Mouse (Mus musculus): ENCODE data around the gene 2410131K14Rik. TPM values are rescaled to one million over a fixed set of nuclear protein-coding genes. Genes with fewer than 3 reads are reported as not detected.

Gene 2410131K14Rik
- total RNA-seq, 2 experiments from 2014 or later, result 13.7 to 14.0 TPM

GRCm38 (mm10) chr5:118260642-118261041 lies 15.6 kb downstream of the 2410131K14Rik start:
- no peak for DNase-seq (ENCODE audit: low spot score in 2 of 2)

GRCm38 (mm10) chr5:118261181-118261580 lies 16.2 kb downstream of the 2410131K14Rik start:
- DNase-seq (ENCODE audit: low spot score in 2 of 2), result no peak

DNA sequence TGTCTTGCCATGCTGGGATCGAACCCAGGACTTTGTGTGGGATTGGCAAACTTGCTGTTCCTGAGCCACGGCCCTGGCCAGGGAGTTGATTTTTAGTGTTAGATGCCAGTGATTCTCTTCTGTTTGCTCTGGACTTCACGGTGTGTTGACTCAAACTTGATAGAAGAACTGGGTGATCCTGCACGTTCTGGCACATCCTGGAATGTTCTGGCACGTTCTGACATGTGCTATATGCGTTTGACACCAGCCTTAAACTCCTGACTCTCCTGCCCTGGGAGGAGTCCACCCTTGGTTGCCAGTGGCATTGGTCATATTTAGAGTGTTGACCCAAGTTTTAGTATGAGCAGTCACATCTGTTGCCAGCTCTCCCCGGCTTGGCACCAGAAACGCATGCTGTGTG lies 17.4 kb downstream of the 2410131K14Rik start:
- no peak for DNase-seq (ENCODE audit: low spot score in 2 of 2)

- no peak for DNase-seq (ENCODE audit: low spot score in 2 of 2)
These were observed 19.3 kb downstream of the 2410131K14Rik start for GRCm38 (mm10) chr5:118264279-118264678.

DNA sequence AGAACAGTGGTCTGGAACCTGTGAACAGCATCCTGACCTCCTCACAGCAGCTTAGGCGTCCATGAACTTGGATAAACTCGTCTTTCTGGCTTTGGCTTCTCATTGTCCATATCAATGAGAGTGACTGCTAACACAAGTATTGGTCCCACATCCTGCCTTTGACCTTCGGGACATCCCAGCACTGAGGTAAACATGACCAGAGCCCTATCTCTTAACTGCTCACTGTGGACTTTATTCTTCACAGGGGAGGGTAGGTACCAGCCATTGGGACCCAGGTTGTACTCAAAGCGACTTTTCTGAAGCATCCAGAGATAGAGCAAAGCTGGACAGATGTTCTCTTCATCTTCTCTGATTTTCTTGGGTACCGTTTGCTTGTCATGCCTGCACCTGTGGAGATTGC lies 20.3 kb downstream of the 2410131K14Rik start:
- DNase-seq (ENCODE audit: low spot score in 2 of 2), result no peak

DNA sequence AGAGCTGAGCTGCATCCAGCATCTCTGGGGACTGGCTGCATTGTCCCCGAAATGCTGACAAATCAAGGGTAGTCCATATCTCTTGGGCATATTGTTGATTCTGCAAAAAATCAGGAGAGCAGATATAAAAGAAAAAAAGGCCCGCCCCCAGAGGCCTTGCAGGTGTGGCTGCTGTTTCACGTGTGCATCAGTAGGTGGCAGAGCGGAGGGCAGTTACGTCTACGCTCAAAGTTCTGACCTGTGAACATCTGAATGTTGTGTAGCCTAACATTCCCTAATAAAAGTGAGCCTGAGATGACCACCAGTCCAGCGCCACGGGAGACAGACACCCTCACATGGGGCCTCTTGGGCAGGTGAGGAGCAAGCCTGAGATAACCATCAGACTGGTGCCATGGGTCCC lies 21.3 kb downstream of the 2410131K14Rik start:
- no peak for DNase-seq (ENCODE audit: low spot score in 2 of 2)

GRCm38 (mm10) chr5:118268987-118269386 lies 24.0 kb downstream of the 2410131K14Rik start:
- peak; percentile 91 to 94 for DNase-seq (ENCODE audit: low spot score in 2 of 2)

DNA sequence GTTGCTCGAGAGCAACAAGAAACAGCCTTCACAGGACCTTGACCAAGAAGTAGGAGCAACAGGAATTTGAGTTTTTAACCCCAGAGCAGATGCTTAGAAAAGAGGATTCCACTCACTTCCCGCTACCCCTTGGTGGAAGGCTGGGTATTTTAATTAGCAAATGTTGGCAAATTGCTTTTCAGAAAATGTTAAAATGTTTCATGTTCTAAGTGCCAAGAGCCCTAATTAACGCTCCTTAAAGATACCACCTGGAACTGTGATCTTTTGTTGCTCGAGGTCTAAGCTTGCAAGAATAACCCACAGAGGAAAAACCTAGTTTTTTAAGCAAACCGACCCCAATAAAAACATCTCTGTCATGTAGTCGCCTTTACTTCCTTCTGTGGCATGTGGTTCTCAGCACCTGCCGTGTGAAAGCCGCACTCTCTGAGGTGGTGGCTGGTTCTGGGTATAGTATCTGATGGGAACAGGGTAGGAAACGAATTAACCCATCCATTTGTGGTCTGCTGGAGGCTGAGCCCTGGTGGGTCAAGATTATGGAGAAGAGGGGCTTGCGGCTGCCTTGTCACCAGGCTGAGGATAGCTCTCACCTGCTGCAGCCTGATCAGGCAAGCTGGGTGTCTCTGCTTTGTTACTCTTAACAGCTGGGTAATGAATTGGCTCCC lies 26.6 kb downstream of the 2410131K14Rik start:
- no peak for DNase-seq (ENCODE audit: low spot score in 2 of 2)

- no peak for DNase-seq (ENCODE audit: low spot score in 2 of 2)
These were observed 28.4 kb downstream of the 2410131K14Rik start for GRCm38 (mm10) chr5:118273446-118273845.

DNA sequence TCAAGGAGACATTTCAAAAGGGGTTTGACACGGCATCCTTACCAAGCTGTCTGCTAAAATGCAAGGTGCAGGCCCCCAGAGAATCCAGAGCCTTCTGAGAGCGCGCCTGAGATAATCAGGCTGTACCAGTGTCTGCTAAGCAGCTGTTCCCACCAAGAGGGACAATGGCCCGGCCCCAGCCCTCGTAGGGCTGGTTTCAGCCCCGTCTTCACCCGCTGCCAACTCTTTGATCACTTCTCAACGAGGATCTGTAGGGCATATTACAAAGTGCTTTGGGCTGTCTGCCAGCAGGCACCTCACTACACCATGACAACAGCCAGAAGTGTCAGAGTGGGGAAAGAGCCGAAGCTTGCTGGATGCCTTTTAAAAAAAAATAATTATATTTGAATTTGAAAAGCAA lies 29.5 kb downstream of the 2410131K14Rik start:
- DNase-seq (ENCODE audit: low spot score in 2 of 2), result no peak

GRCm38 (mm10) chr5:118276281-118276680 lies 31.3 kb downstream of the 2410131K14Rik start:
- peak; percentile 54 to 68 for DNase-seq (ENCODE audit: low spot score in 2 of 2)

DNA sequence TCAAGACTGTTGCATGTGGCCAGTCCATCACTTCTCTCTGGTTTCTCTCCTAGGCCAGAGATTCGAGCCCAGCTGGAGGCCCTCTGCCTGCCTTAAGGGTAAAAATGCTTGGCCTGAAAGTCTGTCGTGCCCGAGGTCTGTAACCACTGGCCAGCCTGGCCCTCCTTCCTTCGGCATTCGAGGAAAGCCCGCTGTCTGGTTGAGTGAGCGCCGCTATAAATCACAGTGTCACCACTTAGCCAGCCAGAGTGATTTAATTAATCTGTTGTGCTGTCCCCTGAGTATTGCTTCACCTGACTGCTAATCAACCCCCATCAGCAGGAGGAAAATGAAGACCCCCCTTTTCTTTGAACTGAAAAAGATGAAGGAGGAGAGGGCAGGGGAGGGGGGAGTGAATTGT lies 31.7 kb downstream of the 2410131K14Rik start:
- DNase-seq (ENCODE audit: low spot score in 2 of 2), result no peak

- DNase-seq (ENCODE audit: low spot score in 2 of 2), result no peak
These were observed 32.9 kb downstream of the 2410131K14Rik start for GRCm38 (mm10) chr5:118277741-118278495.

DNA sequence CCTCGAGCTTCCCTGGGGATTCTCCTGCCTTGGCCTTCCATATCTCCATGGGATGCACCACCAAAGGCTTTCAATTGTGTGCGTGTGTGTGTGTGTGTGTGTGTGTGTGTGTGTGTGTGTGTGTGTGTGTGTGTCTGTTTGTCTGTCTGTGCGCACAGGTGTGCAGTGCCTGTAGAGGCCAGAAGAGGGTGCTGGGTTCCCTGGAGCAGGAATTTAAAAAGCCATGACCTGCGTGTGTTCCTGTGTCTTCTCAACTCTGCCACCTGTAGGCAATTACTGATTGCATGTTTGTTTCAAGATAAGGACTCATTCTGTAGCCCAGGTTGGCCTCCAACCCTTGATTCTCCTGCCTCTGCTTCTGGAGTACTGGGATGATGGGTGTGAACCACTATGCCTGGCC lies 46.4 kb downstream of the 2410131K14Rik start:
- DNase-seq (ENCODE audit: low spot score in 2 of 2), result no peak

DNA sequence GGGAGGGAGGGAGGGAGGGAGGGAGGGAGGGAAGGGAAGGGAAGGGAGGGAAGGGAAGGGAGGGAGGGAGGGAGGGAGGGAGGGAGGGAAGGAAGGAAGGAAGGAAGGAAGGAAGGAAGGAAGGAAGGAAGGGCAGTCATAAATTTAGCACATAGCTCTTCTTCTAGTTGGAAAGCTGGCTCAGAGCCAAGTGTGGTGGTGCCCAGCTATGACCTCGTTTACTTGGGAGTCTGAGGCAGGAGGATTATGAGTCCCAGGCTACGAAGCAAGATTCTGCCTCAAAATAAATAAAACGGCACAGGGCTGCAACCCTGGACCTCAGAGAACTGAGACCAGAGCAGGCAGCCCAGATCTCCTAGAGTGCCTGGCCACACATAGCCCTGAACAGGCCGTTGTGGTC lies 47.4 kb downstream of the 2410131K14Rik start:
- no peak for DNase-seq (ENCODE audit: low spot score in 2 of 2)

- DNase-seq (ENCODE audit: low spot score in 2 of 2), result peak; percentile 78 to 85
These were observed 49.2 kb downstream of the 2410131K14Rik start for GRCm38 (mm10) chr5:118294086-118294864.

DNA sequence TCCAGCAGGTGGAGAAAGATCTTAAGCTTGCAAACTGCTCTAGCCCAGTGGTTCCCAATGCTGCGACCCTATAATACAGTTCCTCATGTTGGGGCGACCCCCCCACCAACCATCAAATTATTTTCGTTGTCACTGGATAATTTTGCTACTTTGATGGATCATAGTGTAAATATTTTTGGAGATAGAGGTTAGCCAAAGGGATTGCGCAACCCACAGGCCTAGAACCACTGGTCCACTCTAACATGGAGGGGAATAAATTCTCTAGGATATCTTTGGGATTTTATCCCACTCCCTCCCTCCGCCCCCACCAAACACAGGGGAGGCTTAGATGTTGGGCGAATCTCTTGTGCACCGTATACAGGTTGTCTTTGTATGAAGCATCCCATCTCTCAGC lies 49.8 kb downstream of the 2410131K14Rik start:
- no peak for DNase-seq (ENCODE audit: low spot score in 2 of 2)

- peak in 1 of 2 experiments; percentile 24 for DNase-seq (ENCODE audit: low spot score in 2 of 2)
These were observed 52.3 kb downstream of the 2410131K14Rik start for GRCm38 (mm10) chr5:118297338-118297746.

DNA sequence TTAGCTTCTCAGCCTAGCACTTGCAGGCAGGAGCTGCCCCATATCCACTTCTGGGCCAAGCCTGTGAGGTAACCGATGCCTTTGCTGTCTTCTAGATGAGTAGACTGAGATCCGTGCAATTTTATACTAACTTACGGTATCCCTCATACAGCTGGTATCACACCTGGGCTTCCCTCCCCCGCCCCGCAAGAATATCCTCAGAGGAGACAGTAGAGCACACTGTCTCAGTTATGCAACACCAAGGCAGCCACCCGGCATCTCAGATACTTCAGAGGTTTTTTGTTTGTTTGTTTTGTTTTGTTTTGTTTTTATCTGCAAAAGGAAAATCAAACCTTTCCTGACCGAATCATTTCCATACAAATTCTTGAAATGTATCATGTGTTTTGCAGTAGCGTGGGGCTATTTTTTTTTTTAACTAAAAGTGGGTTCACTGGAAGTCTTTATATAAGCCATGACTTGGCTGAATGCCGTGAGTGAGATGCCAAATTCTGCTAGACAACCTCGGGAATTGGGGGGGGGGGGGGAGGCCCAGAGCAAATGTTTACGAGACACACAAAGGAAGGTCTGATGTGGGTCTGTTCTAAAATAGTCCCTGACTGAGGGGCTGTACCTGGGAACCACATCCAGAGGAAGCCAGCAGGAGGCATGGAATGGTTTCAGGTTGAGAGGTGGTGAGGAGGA lies 54.8 kb downstream of the 2410131K14Rik start:
- DNase-seq (ENCODE audit: low spot score in 2 of 2), result no peak

DNA sequence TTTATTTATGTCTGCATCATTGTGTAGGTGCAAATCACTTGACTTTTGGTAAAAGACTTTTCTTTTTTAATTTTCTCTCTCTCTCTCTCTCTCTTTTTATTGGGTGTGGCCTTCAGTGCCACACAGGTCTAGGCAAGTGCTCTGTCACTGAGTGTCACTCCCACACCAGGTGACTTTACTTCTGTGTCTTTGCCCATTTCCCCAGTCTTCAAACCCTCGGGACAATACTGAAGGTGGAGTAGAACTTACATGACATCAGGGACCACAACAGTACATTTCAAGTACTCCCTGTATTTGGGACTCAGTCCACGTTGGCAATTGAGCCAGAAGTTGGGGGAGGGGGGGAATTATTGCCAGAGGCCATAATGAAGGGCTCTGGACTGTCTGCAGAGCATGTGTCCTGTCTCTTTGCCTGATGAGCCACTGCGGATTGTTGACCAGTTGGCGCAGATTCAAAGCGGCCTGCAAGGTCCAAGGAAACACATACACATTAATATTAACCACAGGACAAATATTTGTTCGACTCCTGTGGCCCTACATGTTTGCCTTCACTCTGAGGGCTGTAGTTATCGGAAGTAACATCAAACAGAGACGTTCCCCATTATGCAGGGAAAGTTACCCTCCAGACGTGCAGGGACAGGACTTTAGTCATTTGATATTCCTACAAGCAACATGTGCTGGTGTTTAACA lies 57.6 kb downstream of the 2410131K14Rik start:
- no peak for DNase-seq (ENCODE audit: low spot score in 2 of 2)

Data from left cerebral cortex, adult 18-20 months (tissue).